Mouse (Mus musculus): ENCODE measurements around the gene Fancf. TPM values are rescaled to one million over a fixed set of nuclear protein-coding genes. Genes with fewer than 3 reads are reported as not detected.
A peak's percentile ranks its signal among the peaks of the same experiment; 100 is the strongest.

The Fancf gene
- 4.8 and 5.0 TPM in 2 replicates for polyA plus RNA-seq (2012; rRNA removed)

DNA sequence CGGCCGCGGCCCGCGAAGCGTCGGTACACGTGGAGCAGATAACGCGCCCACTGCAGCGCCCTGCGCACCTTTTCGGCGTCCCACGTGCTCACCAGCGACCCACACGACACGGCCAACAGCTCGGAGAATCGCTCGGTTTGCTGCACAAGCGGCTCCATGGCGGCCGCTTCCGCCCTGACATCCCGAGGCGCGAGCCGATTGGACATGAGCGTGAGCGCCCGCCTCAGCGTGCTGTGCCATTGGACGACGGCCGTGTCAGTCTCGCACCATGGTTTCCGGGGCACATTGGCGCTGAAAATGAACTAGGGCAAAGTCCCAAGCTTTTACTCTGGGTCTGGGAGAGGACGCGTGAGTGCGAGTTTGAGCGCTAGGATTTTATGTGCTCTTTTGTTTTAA, at the start of gene Fancf:
TSS of gene Fancf (minus strand) at position 171 of the 396 bp plus-strand sequence.
- DNase-seq (ENCODE audit: extremely low spot score in 1 of 2, low spot score in 1 of 2) = peak; percentile 94 to 99

DNA sequence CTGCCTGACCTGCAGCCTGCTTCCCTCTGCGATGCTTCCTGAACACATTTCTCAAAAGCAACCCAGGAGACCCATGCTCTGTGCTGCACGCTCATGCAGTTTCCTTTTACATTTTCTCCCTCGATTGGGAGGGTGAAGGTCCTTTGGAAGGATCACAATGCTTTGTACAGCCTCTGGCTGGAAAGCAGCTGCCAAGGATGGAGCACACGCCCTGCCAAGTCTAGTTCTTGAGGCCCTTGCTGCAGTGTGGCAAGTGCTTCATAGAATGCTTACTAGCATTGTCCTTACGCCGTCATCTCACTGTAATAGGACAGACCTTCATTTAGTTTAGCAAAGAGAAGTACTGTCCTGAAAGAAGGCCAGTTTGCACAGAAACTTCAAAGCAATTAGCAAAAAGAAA, 37.0 kb upstream of the Fancf start:
- no peak for DNase-seq (ENCODE audit: extremely low spot score in 1 of 2, low spot score in 1 of 2)

DNA sequence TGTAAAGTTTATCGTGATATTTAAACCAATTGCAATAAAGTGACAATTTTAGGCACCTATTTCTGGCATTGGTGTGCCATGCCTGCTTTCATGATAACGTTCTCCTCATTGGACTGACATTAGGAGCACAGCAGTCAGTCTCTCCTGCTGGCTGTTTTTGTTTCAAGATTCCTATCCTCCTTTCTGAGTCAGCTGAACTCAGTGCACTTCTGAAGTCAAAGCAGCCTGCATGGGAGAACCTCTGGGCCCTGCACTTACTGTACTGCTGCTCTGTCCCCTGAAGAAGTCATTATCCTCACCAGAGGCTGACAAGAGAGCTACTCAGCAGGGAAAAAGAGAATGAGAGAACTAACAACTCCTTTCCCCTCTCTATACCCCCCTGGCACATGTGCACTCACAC, 32.9 kb upstream of the Fancf start:
- DNase-seq (ENCODE audit: extremely low spot score in 1 of 2, low spot score in 1 of 2) = no peak

DNA sequence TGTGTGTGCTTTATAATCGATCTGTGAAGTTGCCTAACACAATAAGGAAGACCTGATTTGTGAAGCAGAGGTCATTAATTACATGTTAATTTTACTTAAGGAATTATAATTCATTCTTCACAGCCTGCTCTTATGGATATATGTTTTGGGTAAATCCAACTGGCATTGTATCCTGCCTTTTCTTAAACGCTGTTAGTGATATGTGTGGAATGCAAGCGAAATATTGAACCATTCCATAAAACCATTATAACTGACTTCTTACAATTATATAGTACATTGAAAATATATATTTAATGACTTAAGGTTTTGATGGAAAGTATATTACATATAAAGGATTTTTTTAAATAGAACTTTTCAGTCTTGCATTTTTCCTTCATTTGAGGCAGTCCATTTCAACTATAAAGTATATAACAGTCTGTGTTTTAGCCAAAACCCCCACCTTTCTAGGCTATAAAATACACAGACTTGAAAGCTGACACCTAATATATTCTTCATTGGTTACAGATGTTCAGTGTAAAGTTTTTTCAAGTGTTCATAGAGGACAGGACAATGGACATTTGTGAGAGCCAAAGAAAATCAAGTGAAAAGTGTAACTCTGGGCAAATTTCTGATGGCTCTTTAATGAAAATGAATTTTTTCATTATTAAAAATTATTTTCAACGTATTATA, 32.2 kb upstream of the Fancf start:
- no peak for DNase-seq (ENCODE audit: extremely low spot score in 1 of 2, low spot score in 1 of 2)

DNA sequence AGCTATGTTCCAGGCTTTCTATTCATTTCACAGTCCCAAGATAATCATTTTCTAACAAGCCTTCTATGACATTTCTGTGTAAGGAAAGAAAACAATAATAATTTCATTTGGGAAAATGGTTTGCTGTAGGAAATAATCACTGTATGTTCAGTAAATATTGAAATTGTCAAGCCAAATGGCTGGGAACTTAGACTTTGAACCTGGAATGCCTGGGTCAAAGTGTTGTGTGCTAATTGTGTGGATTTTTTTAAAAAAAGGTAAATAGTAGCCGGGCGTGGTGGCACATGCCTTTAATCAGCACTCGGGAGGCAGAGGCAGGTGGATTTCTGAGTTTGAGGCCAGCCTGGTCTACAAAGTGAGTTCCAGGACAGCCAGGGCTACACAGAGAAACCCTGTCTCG, 30.9 kb upstream of the Fancf start:
- no peak for DNase-seq (ENCODE audit: extremely low spot score in 1 of 2, low spot score in 1 of 2)

DNA sequence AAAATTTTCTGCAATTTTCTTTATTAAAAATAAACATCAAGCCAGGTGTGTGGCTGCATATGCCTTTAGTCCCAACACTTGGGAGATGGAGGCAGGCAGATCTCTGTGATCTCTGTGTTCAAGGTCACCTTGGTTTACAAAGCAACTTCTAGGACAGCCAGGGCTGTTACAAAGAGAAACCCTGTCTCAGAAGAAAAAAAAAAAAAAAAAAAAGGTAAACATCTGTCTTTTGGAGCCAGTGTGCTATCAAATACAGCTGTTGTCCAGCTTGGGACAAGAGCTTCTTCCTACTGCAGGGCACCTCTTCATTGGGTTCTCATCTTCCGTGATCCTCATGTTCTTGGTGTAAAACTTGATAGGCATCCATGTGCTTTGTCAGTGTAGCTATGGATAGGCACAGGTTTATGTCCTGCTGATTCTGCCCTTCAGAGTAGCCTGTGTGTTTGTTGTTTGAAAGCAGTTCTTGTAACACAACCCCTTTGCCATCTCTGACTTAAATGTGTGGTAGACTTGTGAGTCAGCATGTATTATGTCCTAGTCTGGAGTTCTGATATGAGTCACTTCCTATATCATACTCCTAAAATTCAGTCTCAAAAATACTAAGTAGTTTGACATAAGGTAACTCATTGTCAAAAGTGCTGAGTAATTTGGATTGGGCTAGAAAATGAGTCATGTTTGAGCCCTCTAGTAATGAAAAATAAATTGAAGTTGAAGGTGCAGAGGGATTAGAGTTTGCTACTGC, 30.3 kb upstream of the Fancf start:
- DNase-seq (ENCODE audit: extremely low spot score in 1 of 2, low spot score in 1 of 2) = no peak

DNA sequence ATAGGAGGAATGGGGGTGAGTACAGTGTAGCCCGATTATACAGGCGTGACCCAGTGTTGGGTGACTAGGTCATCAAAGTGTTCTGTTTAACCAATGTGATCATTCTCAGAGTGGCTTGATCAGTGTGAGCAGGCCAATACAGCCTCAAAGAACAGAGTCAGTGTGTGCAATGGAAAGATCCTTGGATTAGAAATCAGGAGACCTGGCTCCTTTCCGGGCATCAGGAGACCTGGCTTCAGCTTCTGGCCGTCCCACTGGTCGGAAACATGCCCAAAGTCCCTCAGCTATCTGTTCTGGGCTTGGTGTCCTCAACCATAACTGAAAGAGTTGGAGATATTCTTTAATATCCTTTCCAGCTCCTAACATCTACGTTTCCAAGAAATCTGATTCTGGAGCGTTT, 27.5 kb upstream of the Fancf start:
- no peak for DNase-seq (ENCODE audit: extremely low spot score in 1 of 2, low spot score in 1 of 2)

DNA sequence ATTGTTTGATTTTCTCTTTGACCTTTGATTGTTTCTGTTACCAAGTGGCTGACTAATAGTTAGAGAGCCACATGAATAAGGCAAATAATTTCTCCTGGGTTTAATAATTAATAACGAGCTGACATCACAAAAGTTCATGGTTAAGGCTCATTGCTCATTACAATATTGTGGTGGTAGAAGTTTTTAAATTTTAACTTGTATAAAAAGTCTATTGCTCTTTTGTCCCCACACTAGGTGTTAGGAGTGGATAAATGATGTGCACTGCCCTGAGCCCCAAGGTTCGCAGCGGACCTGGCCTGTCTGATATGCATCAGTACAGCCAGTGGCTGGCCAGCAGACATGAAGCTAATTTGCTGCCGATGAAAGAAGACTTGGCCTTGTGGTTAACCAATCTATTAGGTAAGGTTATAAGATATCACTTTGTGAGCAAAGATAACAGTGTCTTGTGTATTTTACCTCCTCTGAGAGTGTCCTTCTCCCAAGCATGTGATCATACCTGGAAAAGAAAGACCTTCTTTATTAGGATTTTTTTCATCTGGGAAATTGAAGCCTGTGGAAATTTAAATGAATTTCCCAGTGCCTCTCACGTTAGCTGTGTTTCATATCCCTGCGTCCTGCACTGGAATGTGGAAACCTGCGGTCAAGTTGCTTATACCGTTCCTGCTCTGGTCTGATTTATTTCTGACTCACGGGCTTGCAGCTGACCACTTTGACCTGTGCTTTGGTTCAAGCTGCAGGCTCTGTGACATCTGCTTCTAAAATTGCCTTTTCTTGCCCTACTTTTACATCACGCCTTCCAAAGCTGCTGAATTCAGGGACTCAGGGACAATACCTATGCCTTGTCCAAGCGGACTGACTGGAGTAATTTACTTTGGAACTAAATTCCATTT, 25.9 kb upstream of the Fancf start:
- no peak for DNase-seq (ENCODE audit: extremely low spot score in 1 of 2, low spot score in 1 of 2)

DNA sequence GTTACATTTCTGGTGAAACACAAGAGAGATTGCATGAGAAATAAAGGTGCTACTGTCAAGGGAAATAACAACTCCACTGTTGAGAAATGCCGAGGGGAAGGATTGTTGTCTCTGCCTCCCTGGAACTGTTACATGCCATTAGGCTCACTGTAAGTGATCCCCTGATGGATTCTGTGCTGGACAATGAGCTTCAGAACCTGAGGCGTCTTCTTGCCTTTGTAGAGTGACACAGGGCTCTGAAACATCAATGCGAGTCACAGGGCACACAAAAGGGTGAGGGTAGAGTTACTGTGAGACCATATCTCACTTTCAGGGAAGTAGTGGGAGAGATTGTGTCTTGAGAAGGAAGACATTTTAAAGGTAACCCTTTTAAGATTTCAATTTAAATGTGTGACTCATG, 23.3 kb upstream of the Fancf start:
- DNase-seq (ENCODE audit: extremely low spot score in 1 of 2, low spot score in 1 of 2) = no peak

DNA sequence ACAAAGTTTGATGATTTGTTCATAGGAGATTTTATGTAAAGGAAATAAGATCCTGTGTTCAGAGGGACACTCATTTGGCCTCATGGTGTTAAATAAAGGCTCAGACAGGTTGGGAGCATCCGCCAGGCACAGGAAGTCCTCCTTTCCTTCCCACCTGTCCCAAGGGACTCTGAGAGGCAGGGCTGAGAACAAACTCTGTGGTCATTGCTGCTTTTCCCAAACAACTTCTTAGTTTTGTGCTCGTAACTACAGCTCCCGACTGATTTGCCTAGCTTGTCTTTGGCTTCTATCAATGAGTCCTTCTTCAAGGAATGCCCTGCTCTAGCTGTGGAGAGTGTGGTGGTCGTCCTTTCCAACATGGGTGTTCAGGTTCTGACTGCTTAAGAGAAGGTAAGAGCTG, 18.1 kb upstream of the Fancf start:
- DNase-seq (ENCODE audit: extremely low spot score in 1 of 2, low spot score in 1 of 2) = no peak

DNA sequence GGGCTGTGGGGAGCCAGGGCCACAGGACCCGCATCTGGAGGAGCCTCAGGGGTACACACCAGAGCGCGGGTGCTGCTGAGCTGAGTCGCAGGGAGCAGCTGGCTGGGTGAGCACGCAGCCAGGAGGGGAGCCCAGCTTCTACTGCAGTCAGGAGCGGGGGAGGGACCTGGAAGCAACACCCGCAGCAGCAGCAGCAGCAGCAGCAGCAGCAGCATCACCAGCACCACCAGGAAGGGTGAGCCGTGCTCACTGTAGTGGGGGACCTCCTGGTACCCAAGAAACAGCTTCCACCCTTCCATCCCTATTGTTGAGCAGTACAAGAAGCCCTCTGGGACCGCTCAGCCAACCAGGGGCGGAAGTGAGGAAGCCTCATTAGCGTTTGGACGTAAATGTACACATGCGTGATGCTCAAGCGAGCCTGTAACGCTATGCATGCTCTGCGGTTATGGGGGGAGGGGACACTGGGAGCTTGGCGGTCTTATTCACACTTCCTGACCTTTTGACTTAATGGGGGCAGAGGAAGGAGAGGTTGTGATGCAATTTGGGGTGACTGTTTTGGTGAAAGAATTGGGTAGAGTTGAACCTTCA, 17.2 kb upstream of the Fancf start:
- peak; percentile 43 to 72 for DNase-seq (ENCODE audit: extremely low spot score in 1 of 2, low spot score in 1 of 2)

DNA sequence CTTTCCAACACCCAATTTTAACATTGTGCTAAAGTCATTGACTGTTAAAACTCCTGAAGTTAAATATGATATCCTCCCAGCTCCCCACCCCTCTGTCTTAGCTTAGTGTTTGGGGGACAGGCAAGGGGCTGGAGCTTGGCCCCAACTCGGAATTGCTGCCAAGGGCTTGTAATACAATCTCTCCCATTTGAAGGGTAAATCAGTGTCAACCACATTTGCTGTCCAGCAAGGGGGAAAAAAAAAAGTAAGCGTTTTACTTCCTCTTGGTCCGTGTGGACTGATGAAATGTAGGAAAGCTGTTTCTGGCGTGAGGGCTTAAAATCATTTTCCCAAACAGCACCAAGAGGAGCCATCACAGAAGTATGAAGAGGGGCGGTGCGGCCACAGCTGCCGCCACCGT, 16.7 kb upstream of the Fancf start:
- no peak for DNase-seq (ENCODE audit: extremely low spot score in 1 of 2, low spot score in 1 of 2)

DNA sequence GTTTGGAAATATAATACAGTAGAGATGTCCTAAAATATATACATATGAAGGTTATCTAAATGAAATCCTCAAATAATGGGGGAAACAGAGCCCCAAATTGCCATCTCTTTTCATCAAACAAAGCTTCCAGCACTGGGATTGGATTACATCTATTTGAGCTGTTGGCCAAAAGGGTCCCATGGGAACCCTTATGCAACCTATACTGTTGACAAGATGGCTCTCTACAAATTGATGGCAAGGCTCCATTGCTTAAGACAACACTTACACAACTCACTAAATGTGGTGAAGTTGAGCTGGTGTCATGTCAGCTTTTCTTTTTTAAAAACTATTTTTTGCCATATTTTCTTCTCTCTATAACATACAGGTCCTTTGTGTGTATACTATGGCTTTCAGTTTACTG, 14.2 kb upstream of the Fancf start:
- DNase-seq (ENCODE audit: extremely low spot score in 1 of 2, low spot score in 1 of 2) = no peak

DNA sequence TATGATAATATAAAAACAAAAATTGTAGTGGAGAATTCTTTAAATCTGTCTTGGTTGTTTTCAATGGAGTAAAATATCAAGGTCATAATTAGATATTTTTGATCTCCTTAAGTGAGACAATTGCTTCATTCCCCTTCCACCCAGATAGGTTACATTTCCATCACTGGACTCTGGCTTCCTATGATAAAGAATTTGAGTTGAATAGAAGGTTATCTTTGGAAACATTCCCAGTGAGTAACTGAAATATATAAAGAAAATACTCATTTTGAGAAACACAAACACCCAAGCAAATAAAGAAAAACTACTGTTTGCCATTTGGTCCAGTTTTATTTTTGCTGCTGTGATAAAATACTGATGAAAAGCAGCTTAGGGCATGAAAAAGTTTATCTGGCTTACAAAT, 10.5 kb upstream of the Fancf start:
- DNase-seq (ENCODE audit: extremely low spot score in 1 of 2, low spot score in 1 of 2) = no peak

DNA sequence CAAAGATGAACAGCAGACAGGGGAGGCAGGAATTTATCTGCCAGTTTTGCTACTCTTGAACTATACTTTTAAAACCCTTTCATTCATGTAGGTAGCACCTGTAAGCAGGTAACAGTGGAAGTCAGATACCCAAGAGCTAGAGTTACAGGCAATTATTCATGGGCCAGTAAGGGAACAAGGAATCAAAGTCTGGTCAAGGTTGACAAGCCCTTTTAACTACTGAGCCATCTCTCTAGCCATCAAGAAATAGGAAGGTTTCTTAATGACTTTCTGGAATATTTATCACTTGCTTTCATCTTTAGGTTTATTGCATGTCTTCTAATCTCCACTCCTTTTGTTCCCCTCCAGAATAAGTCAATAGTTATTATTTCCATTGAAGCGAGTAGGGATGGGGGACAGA, 10.0 kb upstream of the Fancf start:
- DNase-seq (ENCODE audit: extremely low spot score in 1 of 2, low spot score in 1 of 2) = no peak

DNA sequence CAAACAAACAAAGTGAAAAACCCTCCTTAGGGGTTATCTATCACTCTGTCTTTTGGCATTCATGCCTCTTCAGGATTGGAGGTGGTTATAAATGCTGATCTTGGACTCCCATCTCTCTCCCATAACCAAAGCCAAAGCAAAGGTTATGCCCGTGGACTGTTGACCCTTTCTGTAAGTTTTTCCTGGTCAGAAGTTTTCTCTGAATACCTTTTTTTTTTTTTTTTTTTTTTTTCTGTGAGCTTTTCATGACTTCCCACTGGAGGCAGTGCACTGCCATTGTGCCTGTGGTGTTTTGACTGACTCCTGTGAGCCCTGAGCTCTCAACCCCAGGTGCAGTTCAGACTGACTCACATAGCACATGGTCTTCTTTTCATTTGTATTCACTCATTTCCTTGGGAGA, 5.9 kb upstream of the Fancf start:
- no peak for DNase-seq (ENCODE audit: extremely low spot score in 1 of 2, low spot score in 1 of 2)

DNA sequence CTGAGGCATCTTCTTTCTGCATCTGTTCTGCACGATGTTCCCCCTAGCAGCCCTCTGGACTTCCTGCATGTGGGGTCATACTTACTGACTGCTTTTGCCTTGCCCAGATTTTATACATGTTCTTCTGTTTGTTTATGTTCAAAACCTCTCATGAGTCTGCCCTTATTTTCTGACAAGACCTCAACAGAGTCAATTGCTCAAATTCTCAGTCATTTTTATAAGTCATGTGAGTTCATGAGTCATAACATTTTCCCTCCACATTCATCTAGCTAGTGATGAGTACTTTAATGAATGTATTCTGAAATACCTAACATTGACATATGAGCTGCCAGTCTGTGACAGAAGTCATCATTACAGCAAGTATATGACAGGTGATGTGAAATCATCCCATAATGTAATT, 3.3 kb upstream of the Fancf start:
- DNase-seq (ENCODE audit: extremely low spot score in 1 of 2, low spot score in 1 of 2) = no peak

DNA sequence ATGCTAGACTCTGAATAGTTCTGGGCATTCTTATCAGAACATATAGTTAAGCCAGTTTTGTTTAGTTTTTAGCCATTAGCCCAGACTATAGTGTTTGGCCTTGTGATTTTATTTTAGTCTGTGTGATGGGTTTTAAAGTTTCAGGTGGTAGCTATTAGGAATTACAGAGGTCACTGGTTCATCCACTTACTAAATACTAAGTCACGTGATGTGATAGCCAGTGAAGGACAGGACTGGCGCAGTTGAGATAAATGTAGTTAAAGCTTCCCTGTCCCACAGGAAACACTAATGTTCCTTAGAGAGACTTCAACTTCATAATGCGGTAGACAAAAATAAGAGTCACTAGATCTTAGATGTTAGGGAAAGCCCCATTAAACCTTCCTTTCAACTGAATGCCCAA, 775 bp upstream of the Fancf start:
- no peak for DNase-seq (ENCODE audit: extremely low spot score in 1 of 2, low spot score in 1 of 2)

DNA sequence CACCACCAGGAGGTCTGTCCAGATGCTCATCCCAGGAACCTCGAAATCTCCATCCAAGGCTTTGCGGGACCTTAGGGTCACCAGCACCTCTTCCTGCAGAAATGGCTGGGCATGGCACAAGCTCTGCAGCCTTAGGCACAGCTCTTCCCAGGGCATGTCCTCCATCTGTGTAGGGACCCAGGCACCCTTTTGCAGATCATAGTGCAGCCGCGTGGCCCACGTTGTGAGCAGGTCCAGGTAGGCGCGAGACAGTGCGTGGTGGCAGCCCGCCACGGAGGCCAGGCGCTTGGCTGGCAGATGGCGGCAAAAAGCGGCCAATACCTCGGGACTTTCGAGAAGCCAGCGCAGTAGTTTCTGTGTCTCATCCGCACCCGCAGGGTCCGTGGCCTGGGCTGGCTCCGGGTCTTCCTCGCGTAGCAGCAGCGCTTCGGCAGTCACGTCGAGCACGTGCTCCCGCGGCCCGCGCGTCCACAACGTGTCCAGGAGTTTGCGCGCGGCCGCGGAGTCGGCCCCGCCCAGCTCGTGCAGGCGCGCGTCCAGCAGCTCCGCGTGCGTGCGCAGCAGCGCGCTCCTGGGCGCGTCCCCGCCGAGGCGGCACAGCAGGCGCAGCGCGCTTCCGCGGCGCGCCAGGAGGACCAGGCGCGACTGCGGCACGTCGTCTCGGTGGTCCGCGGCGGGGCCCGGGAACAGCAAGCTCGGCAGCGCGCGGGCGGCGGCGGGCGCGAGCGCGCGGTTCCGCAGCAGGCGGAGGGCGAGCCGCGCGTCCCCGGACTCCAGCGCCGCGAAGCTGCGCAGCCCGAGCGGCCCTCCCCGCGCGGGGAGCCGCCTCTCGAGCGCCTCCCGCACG, 594 bp downstream of the Fancf start, which contains the start of gene Gas2:
TSS of gene Gas2 (plus strand) at position 766 of the 847 bp plus-strand sequence.
- DNase-seq (ENCODE audit: extremely low spot score in 1 of 2, low spot score in 1 of 2) = peak; percentile 54 to 88

DNA sequence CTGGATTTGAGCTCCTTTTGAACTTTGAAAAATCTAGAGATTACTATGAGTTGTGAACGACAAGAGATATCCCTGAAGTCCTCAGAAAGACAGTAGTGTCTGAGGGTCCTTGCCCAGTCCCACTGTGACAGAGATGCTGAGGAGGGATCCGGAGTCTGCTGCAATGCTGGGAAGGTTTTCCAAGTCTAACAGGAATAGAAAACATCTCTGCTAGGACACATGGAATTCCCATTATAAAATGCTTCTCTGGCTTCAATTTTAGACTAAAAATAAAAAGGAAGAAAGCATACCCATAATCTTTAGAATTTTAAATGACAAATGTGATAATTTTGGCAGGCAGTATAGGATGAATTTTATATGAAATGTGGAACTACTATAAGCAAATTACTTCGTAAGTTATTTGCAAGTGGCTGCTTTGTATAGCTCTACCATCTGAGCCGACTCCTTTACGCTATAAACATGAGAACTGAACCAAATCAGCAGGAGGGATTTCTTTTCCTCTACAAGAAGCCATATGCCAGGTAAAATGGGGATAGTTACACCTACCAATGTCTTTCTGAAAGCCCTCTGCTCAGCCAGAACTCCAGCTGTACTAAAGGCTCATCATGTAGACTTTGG, 10.1 kb downstream of the Fancf start:
- no peak for DNase-seq (ENCODE audit: extremely low spot score in 1 of 2, low spot score in 1 of 2)
